Mouse (Mus musculus) mammary gland, adult 2 months (tissue): ENCODE measurements around the gene Kdm5a. TPM values are rescaled to one million over a fixed set of nuclear protein-coding genes. Genes with fewer than 3 reads are reported as not detected.

Experiments
- polyA plus RNA-seq: library from polyadenylated mRNA; depleted of rRNA; stranded (reverse); fragments of >200 nt; gene quantifications from 2 replicates; pipeline ENCODE4 v1.2.3, GENCODE M21; 2012; ENCODE audit warnings: low replicate concordance; rRNA removed

Gene Kdm5a
- polyA plus RNA-seq = 2.7 and 6.2 TPM in 2 replicates

DNA sequence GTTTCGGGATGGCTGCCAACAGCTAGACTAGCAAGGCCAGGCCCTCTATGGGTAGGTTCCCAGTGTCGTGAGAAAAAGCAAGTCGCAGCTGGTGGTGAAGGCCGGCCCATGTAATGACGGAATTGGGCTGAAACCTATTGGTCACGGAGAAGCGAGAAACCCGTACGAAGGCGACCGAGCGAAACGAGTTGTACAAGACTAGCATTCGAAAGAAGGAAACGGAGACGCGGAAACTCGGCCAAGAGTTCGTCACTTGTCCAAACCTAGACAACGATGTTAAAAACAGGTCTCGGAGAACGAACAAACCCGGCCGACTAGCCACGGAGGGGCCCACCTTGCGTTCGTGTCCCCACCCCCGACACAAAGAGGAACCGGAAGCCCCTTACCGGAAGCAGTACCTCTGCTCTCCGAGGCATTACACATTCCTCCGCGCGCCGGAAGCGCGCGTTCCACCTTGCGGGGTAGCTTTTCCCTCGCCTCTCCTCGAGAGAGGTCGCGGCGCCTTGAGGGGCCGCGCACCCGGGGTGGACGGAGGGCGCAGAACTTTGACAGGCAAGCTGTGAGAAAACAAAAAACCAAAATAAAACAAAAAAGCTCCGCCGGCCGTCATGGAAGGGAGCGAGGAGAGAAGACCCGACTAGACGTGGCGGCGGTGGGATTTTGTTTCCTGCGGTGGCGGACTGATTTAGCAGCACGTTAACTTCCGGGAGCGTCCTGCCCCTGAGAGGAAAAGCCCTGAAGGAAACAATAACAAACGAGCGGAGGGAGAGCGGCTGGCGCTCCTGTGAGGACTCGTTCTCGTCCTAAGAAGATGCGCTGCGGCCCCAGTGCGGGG is at the start of gene Kdm5a, which contains the start of gene Ccdc77:
Gene Kdm5a, plus strand, starts transcription at position 437 of the 835 bp plus-strand sequence.
Gene Ccdc77, minus strand, starts transcription at position 687 of the 835 bp plus-strand sequence.

DNA sequence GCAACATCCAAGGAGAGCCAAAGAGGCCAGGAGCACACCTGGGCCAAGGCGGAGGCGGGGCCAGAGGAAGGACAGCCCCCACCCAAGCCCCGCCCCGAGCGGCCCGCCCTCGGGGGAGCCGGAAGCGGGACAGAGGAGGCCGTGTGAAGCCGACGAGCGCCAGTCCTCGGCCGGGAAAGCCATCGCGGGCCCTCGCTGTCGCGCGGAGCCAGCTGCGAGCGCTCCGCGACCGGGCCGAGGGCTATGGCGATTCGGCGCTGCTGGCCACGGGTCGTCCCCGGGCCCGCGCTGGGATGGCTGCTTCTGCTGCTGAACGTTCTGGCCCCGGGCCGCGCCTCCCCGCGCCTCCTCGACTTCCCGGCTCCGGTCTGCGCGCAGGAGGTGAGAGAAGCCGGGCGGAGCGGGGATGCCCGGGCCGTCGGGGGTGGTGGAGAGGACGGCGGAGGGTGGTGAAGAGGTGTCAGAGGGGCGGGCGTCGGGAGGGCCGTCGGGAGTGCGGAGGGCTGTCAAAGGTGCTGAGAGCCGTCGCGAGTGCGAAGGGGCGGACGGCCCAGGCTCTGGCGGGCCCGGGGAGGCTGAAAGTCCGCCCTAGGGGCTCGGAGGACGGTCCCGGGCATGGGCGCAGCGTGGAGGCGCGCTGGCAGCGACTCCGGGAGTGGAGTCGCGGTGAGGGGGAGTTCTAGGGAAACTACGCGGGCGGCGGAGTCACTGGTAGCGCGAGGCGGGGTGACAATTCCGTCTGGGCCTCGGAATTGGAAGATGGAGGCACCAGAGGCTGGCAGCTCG is 99.4 kb downstream of the Kdm5a start, which contains the start of gene Il17ra:
Gene Il17ra, plus strand, starts transcription at position 162 of the 786 bp plus-strand sequence.

DNA sequence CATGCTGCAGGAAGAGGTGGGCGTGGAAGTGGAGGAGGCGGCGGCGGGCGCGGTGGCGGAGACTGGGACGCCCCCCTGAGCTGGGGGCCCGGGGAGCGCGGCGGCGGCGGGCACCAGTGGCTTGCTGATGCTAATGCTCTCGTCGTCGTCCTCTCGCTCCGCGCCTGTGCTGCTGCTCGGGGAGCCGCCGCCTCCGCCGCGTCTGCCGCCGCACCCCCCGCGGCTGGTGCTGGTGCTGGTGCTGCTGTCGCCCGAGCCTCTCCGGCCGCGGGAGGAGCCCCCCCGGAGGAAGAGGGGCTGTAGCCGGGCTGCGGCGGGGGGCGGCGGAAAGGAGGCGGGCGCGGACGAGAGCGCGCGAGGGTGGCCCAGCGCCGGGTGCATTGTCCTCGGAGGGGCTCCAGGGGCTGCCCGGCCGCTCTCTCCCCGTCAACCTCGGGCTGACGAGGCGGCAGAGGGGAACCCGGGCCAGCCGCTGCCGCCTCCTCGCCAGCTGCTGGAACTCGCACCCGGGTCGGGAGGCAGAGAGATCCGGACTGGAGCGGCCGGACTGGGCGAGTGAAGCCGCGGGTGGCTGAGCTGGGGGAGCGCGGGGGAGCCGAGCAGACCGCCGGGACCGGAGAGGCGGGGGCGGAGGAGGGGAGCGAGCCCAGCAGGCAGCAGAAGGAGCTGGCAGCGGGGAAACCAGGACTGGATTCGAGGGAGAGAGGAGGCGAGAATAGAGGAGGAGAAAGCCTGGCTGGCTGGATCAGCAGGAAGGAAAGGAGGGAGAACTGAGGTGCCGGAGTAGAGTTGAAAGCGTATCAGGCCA is 129.7 kb downstream of the Kdm5a start, which contains the start of gene Tmem121b:
Gene Tmem121b, minus strand, starts transcription at position 434 of the 808 bp plus-strand sequence.

Other genes with a start within 250 kb of the Kdm5a start
- not detected in 2 replicates for gene D330020A13Rik, start 69.8 kb upstream of the Kdm5a start, polyA plus RNA-seq
- gene B4galnt3, start 69.6 kb upstream of the Kdm5a start, polyA plus RNA-seq = 0.30 and 0.45 TPM in 2 replicates
- gene Ccdc77, start 250 bp downstream of the Kdm5a start, polyA plus RNA-seq = 2.3 and 4.9 TPM in 2 replicates
- 52.7 and 61.0 TPM in 2 replicates for gene Il17ra, start 99.1 kb downstream of the Kdm5a start, polyA plus RNA-seq
- gene Tmem121b, start 129.7 kb downstream of the Kdm5a start, polyA plus RNA-seq = 0.13 and 0.65 TPM in 2 replicates
- 24.3 and 38.2 TPM in 2 replicates for gene Hdhd5, start 167.2 kb downstream of the Kdm5a start, polyA plus RNA-seq